Mouse (Mus musculus) ovary, postnatal 36 days (tissue): ENCODE measurements at regions not wholly inside any gene's neighbourhood (a gene's known extent, or its start where the extent isn't known, plus 50 kb on each side); places are given as distances from the start of the nearest gene placed in this dataset.
A peak's percentile ranks its signal among the peaks of the same experiment; 100 is the strongest.

Experiments
- DNase-seq: peaks from one replicate; pipeline ENCODE4 v3.0.0; 2022; ENCODE audit warnings: low spot score, mixed read lengths

- peak; percentile 29 for DNase-seq
Measured at GRCm38 (mm10) chr1:41810318-41810964, 885.1 kb upstream of the Pou3f3 start.

- DNase-seq, result no peak
Measured at GRCm38 (mm10) chr1:41811130-41811529, 884.4 kb upstream of the Pou3f3 start.

DNA sequence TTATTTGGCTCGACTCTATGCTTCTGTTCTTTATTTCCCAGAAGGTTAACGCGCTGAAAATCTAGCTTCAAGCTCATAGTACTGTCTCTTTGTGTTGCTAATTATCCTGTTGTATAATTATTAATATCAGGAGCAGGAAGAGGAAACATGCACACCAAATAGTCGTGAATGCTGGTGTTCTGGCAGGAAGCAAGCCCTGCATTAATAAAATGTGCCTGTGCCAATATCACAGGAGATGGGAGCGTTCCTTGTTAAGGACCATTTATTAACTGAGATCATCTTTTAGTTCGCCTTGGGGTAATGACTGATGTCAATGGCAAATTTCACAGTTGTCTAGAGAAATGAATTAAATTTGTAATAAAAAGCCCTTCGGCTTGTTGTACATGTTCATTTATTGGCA lies 883.5 kb upstream of the Pou3f3 start:
- DNase-seq, result no peak

DNA sequence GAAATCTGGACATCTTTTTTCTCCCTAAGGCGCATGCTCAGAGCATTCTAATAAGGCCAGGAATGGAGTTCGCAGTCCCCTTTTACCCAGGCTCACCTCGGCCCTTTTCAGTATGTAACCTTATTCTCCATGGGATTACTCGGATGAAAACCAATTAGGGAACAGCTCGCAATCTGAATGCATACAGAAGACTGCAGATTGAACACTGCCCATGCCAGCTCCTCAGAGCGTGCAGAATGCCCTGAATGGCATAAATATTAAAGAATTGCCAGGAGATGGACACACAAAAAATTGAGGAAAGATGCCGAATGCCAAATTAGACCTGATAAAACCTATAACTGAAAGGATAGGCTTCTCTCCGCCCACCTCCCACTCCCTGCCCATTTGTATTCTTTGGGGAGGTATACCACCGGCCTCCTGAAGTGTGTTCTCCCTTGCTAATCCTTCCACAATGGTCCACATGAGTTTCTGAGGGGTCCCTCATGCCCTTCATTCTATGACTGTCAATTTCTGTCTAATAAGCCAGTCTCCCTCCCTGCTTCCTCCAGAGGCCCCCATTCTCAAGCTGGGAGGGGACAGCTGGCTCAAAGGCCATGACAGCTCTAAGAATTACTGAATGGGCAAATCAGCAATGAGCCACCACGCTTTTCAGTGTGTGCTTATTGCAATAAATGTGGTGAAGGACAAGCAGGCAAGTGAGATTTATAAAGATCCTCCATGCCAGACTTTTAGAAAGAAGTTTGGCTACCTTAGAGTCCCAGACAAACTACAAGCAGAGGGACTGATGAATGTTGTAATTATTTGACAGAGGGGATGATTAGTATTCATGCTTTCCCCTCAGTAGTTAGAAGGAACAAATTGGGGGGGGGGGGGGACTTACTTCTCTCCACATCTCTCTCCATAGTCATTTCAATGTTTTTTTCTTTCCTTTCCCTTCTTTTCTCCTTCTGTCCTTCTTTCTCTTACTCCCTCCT lies 881.2 kb upstream of the Pou3f3 start:
- DNase-seq, result no peak

DNA sequence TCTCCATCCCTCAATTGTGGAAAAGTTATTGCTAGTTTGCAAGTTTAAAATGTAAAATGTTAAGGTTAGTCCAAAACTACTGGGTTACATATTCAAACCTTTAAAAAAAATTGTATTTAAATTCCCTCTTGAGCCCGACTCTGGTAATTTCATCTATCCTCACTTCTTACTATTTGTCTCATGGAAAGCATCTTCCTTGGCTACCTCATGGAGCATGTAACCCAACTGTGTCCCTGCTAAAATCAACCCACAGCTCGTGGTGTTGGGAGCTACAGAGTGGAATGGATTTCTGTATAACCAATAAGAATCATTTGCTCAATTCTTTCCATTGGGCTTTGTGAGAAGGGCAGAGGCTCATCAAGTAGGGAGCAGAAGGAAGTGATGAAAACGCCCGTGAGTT lies 880.5 kb upstream of the Pou3f3 start:
- no peak for DNase-seq

DNA sequence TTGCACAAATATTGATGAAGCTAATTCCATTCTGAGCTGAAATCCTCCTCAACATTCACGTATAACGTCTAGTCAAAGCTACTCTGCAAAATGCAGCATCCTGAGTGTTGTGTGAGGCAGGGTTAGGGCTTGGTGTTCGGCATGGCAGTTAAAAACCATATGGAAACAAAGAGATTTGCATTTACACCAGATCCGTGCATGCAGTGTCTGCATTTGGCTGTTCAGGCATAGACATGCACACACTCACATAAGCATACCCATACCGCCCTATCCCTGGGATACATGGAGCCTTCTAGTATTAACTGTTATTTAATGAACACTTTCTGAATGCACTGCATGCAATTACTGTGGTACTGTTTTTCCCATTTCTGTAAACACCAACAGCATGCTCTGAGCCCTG lies 872.8 kb upstream of the Pou3f3 start:
- no peak for DNase-seq

DNA sequence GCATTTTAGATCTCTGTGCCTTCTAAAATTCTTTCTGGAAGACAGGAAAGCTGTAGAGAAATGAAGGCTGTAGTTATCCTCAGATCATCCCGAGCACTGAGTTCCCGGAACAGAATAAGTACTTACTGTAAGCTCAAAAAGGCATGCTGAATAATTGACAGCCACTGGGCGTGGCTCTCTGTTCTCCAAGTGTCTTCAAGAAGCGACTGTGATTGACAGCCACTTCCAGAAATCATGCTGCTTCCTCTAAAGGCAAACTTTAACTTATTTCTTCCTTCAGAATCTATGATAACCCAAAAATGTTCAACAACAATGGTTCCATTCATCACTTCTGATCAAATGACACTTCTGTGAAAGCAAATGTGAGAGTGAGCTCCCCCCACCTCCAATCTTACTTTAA lies 870.3 kb upstream of the Pou3f3 start:
- DNase-seq, result no peak

DNA sequence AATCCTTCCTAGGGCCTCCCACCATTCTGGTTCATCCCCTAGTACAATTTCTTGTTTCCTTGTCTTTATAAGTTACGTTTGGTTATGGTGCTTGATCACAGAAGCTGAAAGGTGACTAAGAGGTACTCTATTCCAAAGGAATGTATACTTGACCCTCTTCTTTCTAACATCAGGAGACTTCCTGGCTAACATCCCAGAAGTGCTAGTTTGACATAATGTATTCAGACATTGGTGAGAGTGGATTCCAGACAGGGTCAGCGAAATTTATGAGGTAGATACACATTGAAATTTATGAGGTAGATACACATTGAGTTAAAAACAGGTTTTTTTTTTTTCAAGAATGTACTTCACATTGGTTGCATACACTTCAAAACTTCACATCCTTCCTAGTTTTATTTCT lies 863.9 kb upstream of the Pou3f3 start:
- no peak for DNase-seq
